Mouse (Mus musculus): ENCODE data around the gene Mrpl52. TPM values are rescaled to one million over a fixed set of nuclear protein-coding genes. Genes with fewer than 3 reads are reported as not detected.

Mrpl52 gene
- polyA plus RNA-seq, 1 experiment from 2014 or later, result 266 TPM

DNA sequence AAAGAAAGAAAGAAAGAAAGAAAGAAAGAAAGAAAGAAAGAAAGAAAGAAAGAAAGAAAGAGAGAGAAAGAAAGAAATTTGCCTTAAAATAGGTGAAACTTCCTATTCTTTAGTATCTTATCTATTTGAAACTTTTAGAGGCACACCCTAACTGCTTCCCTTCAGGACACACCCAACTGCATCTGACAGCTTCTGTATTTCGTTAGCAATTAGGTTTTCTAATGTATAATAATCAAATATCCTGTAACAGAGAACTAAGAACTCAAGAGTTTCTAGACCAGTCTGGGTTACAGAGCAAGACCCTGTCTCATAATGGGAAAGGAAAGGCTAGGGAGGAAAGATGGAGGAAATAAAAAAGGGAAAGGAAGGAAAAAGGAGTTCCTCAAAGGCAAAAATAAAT, 2.1 kb upstream of the Mrpl52 start:
- H3K4me1 ChIP-seq (ENCODE audit: insufficient read depth, low read depth, low read length), result peaks cover 10% of the 10 kb centered on the region; the same call in 1 of the 2 replicates
- no peak overlapping the region for H3K4me3 ChIP-seq (ENCODE audit: low read depth, low read length)
- no peak overlapping the region for H3K9ac ChIP-seq (replicated peaks; ENCODE audit: low read depth)
- no peak for TF ChIP-seq EP300 (IDR thresholded peaks at IDR 0.05)
- TF ChIP-seq CTCF (IDR thresholded peaks at IDR 0.05), result no peak
- no peaks in the 10 kb centered on the region for H3K36me3 ChIP-seq (ENCODE audit: insufficient read depth, low read length)
- no peaks in the 10 kb centered on the region for H3K27me3 ChIP-seq (replicated peaks; ENCODE audit: insufficient read depth, low read length)
- WGBS, result 69% methylated on average over 1 of the region's 1 CpGs
- H3K9me3 ChIP-seq (ENCODE audit: low read length), result no peaks in the 10 kb centered on the region
- DNase-seq (ENCODE audit: low spot score), result no peak
- H3K4me2 ChIP-seq (replicated peaks; ENCODE audit: low read depth, low read length), result no peak overlapping the region
- H3K27ac ChIP-seq (ENCODE audit: low read length), result no peak overlapping the region
- no peak for ATAC-seq

DNA sequence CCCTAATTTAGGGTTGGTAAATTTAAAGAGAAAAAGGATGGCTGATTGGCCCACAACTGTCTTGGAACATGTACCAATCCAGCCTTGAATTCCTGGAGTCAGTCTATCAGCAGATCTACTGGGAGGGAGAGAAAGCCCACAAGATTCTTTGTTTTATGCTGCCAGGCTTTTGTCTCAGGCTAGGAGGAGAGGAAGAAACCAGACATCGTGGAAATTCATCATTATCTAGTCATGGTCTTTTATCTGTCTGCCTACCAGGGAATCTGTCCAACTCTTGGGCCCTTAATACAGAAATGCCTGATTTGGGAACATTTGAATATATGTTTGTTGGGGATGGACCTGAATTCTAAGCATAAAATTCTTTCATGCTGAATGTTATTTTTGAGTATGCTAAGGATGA, 1.2 kb upstream of the Mrpl52 start:
- H3K4me3 ChIP-seq (ENCODE audit: low read depth, low read length), result no peak overlapping the region
- no peaks in the 10 kb centered on the region for H3K36me3 ChIP-seq (ENCODE audit: insufficient read depth, low read length)
- 67% methylated on average over 1 of the region's 1 CpGs for WGBS
- no peak overlapping the region for H3K9ac ChIP-seq (replicated peaks; ENCODE audit: low read depth)
- ATAC-seq (no peak), DNase-seq (ENCODE audit: low spot score) (no peak)
- no peak overlapping the region for H3K27ac ChIP-seq (ENCODE audit: low read length)
- TF ChIP-seq EP300 (IDR thresholded peaks at IDR 0.05) (no peak), CTCF (IDR thresholded peaks at IDR 0.05) (no peak)
- no peak overlapping the region for H3K4me2 ChIP-seq (replicated peaks; ENCODE audit: low read depth, low read length)
- H3K27me3 ChIP-seq (replicated peaks; ENCODE audit: insufficient read depth, low read length), result no peaks in the 10 kb centered on the region
- H3K9me3 ChIP-seq (ENCODE audit: low read length), result no peaks in the 10 kb centered on the region
- peaks cover 16% of the 10 kb centered on the region; the same call in 1 of the 2 replicates for H3K4me1 ChIP-seq (ENCODE audit: insufficient read depth, low read depth, low read length)

DNA sequence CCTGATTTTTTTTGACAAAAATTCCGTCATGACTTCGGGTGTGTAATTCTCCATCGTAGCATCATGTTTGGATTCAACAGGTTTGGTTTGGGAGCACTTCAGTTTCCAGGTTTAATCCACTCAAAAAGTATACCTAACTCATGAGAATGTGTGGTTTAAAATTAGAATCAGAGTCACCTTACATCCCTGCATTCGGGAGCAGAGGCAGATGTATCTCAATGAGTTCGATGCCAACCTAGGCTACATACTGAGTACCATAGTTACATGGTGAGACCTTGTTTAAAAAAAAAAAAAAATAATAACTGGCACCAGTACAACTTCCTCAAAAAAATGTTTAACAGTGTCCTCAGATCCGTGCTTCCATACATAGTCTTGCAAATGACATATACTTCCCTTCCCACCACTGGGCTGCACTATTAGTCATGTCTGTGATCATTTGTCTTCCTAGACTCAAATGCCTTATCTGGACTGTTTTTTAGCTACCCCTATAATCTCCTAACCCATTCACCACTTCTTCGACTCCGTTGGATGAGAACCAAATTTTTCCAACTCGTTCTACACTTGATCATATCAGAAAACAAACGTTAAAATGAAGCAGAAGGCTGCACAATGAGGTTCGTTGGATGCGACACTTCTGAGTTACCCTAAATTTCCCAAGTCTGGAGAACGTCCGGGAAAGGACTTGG, 563 bp upstream of the Mrpl52 start:
- ATAC-seq, result peak; percentile 46

GRCm38 (mm10) chr14:54427696-54428095, 987 bp downstream of the Mrpl52 start:
- H3K4me3 ChIP-seq (ENCODE audit: low read depth, low read length), result no peak overlapping the region
- no peak for TF ChIP-seq CTCF (IDR thresholded peaks at IDR 0.05)
- no peak for TF ChIP-seq EP300 (IDR thresholded peaks at IDR 0.05)
- no peaks in the 10 kb centered on the region for H3K36me3 ChIP-seq (ENCODE audit: insufficient read depth, low read length)
- no peaks in the 10 kb centered on the region for H3K9me3 ChIP-seq (ENCODE audit: low read length)
- no peak overlapping the region for H3K27ac ChIP-seq (ENCODE audit: low read length)
- DNase-seq (ENCODE audit: low spot score), result no peak
- H3K9ac ChIP-seq (replicated peaks; ENCODE audit: low read depth), result no peak overlapping the region
- 85% methylated on average over 7 of the region's 7 CpGs for WGBS
- peak overlapping the region; percentile 87; the same call in 1 of the 2 replicates for H3K4me2 ChIP-seq (replicated peaks; ENCODE audit: low read depth, low read length)
- no peaks in the 10 kb centered on the region for H3K27me3 ChIP-seq (replicated peaks; ENCODE audit: insufficient read depth, low read length)
- ATAC-seq, result no peak
- H3K4me1 ChIP-seq (ENCODE audit: insufficient read depth, low read depth, low read length), result peaks cover 16% of the 10 kb centered on the region; the same call in 1 of the 2 replicates

More for the DNA sequence above, 563 bp upstream of the Mrpl52 start:
- H3K27ac ChIP-seq (ENCODE audit: low read length), result peak overlapping the region; percentile 85
- H3K9me3 ChIP-seq (ENCODE audit: low read length), result no peaks in the 10 kb centered on the region
- TF ChIP-seq CTCF (IDR thresholded peaks at IDR 0.05), result no peak
- TF ChIP-seq EP300 (IDR thresholded peaks at IDR 0.05), result peak; percentile 64
- H3K4me1 ChIP-seq (ENCODE audit: insufficient read depth, low read depth, low read length), result peaks cover 16% of the 10 kb centered on the region; the same call in 1 of the 2 replicates
- peak overlapping the region; percentile 87 for H3K4me2 ChIP-seq (replicated peaks; ENCODE audit: low read depth, low read length)
- peak overlapping the region; percentile 80 for H3K4me3 ChIP-seq (ENCODE audit: low read depth, low read length)
- WGBS, result 31% methylated on average over 14 of the region's 14 CpGs
- peak overlapping the region; percentile 76 for H3K9ac ChIP-seq (replicated peaks; ENCODE audit: low read depth)
- H3K27me3 ChIP-seq (replicated peaks; ENCODE audit: insufficient read depth, low read length), result no peaks in the 10 kb centered on the region
- peak; percentile 56 for DNase-seq (ENCODE audit: low spot score)
- no peaks in the 10 kb centered on the region for H3K36me3 ChIP-seq (ENCODE audit: insufficient read depth, low read length)

GRCm38 (mm10) chr14:54428421-54428820, 1.7 kb downstream of the Mrpl52 start:
- WGBS, result 72% methylated on average over 5 of the region's 5 CpGs
- TF ChIP-seq EP300 (IDR thresholded peaks at IDR 0.05), result no peak
- no peak for TF ChIP-seq CTCF (IDR thresholded peaks at IDR 0.05)
- Histone ChIP-seq H3K9ac (replicated peaks; ENCODE audit: low read depth) (no peak overlapping the region), H3K27me3 (replicated peaks; ENCODE audit: insufficient read depth, low read length) (no peaks in the 10 kb centered on the region), H3K27ac (ENCODE audit: low read length) (no peak overlapping the region), H3K4me2 (replicated peaks; ENCODE audit: low read depth, low read length) (no peak overlapping the region), H3K4me1 (ENCODE audit: insufficient read depth, low read depth, low read length) (peaks cover 21% of the 10 kb centered on the region; the same call in 1 of the 2 replicates), H3K9me3 (ENCODE audit: low read length) (no peaks in the 10 kb centered on the region), H3K4me3 (ENCODE audit: low read depth, low read length) (no peak overlapping the region), H3K36me3 (ENCODE audit: insufficient read depth, low read length) (no peaks in the 10 kb centered on the region)
- DNase-seq (ENCODE audit: low spot score), result no peak
- no peak for ATAC-seq

DNA sequence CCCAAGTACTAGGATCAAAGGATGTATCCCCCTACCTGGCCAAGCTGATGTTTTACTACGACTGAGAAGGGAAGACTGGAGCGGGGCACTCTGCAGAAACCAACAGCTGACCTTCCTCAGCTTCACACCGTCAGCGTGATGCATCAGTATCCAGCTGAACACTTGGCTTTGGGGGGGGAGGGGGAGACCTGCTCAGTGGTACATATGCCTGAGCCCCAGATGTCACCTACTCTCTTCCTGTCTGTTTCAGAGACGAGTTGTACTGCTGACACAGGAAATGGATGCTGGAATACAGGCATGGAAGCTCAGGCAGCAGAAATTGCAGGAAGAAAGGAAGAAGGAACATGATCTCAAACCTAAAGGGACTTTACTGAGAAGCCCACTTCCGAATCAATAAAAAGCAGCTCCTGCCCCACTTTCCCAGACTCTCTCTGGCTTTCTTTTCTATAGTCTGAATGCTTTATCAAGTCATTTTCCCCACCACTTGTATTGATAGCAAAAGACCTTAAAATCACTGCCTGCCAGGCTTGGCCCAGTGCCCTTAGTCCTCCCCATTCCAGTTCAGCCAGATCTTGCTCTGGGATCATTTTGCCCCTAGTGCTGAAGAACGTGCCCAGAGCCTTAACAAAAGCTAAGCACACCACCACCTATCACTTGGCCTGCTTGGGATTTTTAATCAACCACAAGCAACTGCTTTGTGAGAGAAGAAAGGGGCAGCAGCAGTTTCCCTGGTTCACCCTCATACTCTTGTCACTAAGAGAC, 2.8 kb downstream of the Mrpl52 start:
- no peak overlapping the region; the same call in 1 of the 2 replicates for H3K9ac ChIP-seq (replicated peaks; ENCODE audit: low read depth)
- H3K27me3 ChIP-seq (replicated peaks; ENCODE audit: insufficient read depth, low read length), result no peaks in the 10 kb centered on the region
- WGBS, result 44% methylated on average over 7 of the region's 7 CpGs
- no peaks in the 10 kb centered on the region for H3K9me3 ChIP-seq (ENCODE audit: low read length)
- H3K4me2 ChIP-seq (replicated peaks; ENCODE audit: low read depth, low read length), result 0 out of 2 replicates have a peak overlapping the region, but pooled peaks have one; percentile 5
- ATAC-seq (no peak), DNase-seq (ENCODE audit: low spot score) (no peak)
- no peaks in the 10 kb centered on the region for H3K36me3 ChIP-seq (ENCODE audit: insufficient read depth, low read length)
- peaks cover 32% of the 10 kb centered on the region; the same call in 1 of the 2 replicates for H3K4me1 ChIP-seq (ENCODE audit: insufficient read depth, low read depth, low read length)
- peak overlapping the region; percentile 3; the same call in 1 of the 2 replicates for H3K27ac ChIP-seq (ENCODE audit: low read length)
- no peak for TF ChIP-seq CTCF (IDR thresholded peaks at IDR 0.05)
- TF ChIP-seq EP300 (IDR thresholded peaks at IDR 0.05), result no peak
- H3K4me3 ChIP-seq (ENCODE audit: low read depth, low read length), result no peak overlapping the region

All from lung, postnatal 0 days (tissue).